Mouse (Mus musculus) heart, embryonic 14.5 days (tissue): ENCODE measurements at regions not wholly inside any gene's neighbourhood (a gene's known extent, or its start where the extent isn't known, plus 50 kb on each side); places are given as distances from the start of the nearest gene placed in this dataset.
A peak's percentile ranks its signal among the peaks of the same experiment; 100 is the strongest.

ENCODE experiments used
- ATAC-seq: fragments of 200-750 bp; cut with Nextera tagmentation; 2 replicates; pipeline ENCODE4 v1.8.0; 2017; ENCODE audit warnings: low read depth, moderate TSS enrichment; ENCODE audit not compliant: insufficient number of reproducible peaks, insufficient read depth, low FRiP score
- H3K27ac ChIP-seq, 2 experiments: fragments of 200-500 bp in 1 of 2; fragments of 300-500 bp in 1 of 2; sonication (generic) in 1 of 2; replicated peaks in 1 of 2; 2 replicates each; pipeline ENCODE4 v1.5.1; 2012 to 2014; ENCODE audit warnings: low read depth in 2 of 2, low read length in 2 of 2, control low read depth in 1 of 2, mild to moderate bottlenecking in 1 of 2, mixed read lengths in 1 of 2; ENCODE audit not compliant: control insufficient read depth in 1 of 2, insufficient read depth in 1 of 2
- H3K27me3 ChIP-seq: fragments of 300-500 bp; sonication (generic); 2 replicates; pipeline ENCODE4 v1.6.1; 2014; ENCODE audit warnings: mild to moderate bottlenecking, low read length, control low read depth; ENCODE audit not compliant: control insufficient read depth, insufficient read depth
- H3K36me3 ChIP-seq: fragments of 300-500 bp; sonication (generic); 2 replicates; pipeline ENCODE4 v1.6.1; 2014; ENCODE audit warnings: mild to moderate bottlenecking, control low read depth, low read length, mixed read lengths; ENCODE audit not compliant: control insufficient read depth, insufficient read depth
- H3K4me1 ChIP-seq, 2 experiments: fragments of 200-500 bp in 1 of 2; fragments of 300-500 bp in 1 of 2; sonication (generic) in 1 of 2; 2 replicates each; pipeline ENCODE4 v1.6.1; 2012 to 2014; ENCODE audit warnings: low read length in 2 of 2, control low read depth in 1 of 2, mixed read lengths in 1 of 2; ENCODE audit not compliant: control insufficient read depth in 2 of 2, insufficient read depth in 2 of 2
- H3K4me2 ChIP-seq: fragments of 300-500 bp; sonication (generic); 2 replicates; pipeline ENCODE4 v1.6.1; 2014; ENCODE audit warnings: mild to moderate bottlenecking, low read length
- H3K4me3 ChIP-seq, 2 experiments: fragments of 200-500 bp in 1 of 2; fragments of 300-500 bp in 1 of 2; sonication (generic) in 1 of 2; 2 replicates each; pipeline ENCODE4 v1.5.1; 2012 to 2014; ENCODE audit warnings: low read length in 2 of 2, mild to moderate bottlenecking in 2 of 2, control low read depth in 1 of 2, low read depth in 1 of 2, moderate library complexity in 1 of 2; ENCODE audit not compliant: control insufficient read depth in 1 of 2, insufficient read depth in 1 of 2
- H3K9ac ChIP-seq: fragments of 300-500 bp; sonication (generic); 2 replicates; pipeline ENCODE4 v1.6.1; 2014; ENCODE audit warnings: mild to moderate bottlenecking, low read length
- H3K9me3 ChIP-seq: fragments of 300-500 bp; sonication (generic); 2 replicates; pipeline ENCODE4 v1.6.1; 2016; ENCODE audit warnings: low read length, control low read depth; ENCODE audit not compliant: control insufficient read depth
- WGBS: fragments of 180-500 bp; shearing (Covaris S2); extraction: QIAGEN DNeasy Blood & Tissue Kit; methylation state at CpG from one replicate; pipeline ENCODE4 v1.1.7; 2014; 5-methylcytosine and 5-hydroxymethylcytosine counted together

- H3K9me3 ChIP-seq = no peaks in the 10 kb centered on the region
- no peak for ATAC-seq
- no peak overlapping the region for H3K4me3 ChIP-seq
- H3K4me2 ChIP-seq = no peak overlapping the region
- WGBS = 68% methylated on average over 4 of the region's 4 CpGs
- H3K27ac ChIP-seq = no peak overlapping the region
- H3K9ac ChIP-seq = no peak overlapping the region
- peaks cover 4 to 5% of the 10 kb centered on the region in 2 experiments; a peak in 3 of 4 replicates for H3K4me1 ChIP-seq
- H3K27me3 ChIP-seq = no peaks in the 10 kb centered on the region
- H3K36me3 ChIP-seq = no peaks in the 10 kb centered on the region
These were observed 277.5 kb downstream of the Cog6 start for GRCm38 (mm10) chr3:52739526-52739925.

- Histone ChIP-seq H3K36me3 (no peaks in the 10 kb centered on the region), H3K4me2 (no peak overlapping the region), H3K27me3 (no peaks in the 10 kb centered on the region), H3K9ac (no peak overlapping the region), H3K27ac (no peak overlapping the region), H3K4me3 (no peak overlapping the region), H3K4me1 (no peaks in the 10 kb centered on the region; a peak in 1 of 4 replicates), H3K9me3 (no peaks in the 10 kb centered on the region)
- no peak for ATAC-seq
- 43% methylated on average over 5 of the region's 5 CpGs for WGBS
These were observed 278.7 kb downstream of the Cog6 start for GRCm38 (mm10) chr3:52738386-52738785.

GRCm38 (mm10) chr3:52735939-52736338 lies 281.1 kb downstream of the Cog6 start:
- H3K4me3 ChIP-seq = no peak overlapping the region
- WGBS = 89% methylated on average over 7 of the region's 7 CpGs
- H3K9me3 ChIP-seq = no peaks in the 10 kb centered on the region
- H3K9ac ChIP-seq = no peak overlapping the region
- no peak overlapping the region for H3K27ac ChIP-seq
- ATAC-seq = no peak
- H3K4me1 ChIP-seq = no peaks in the 10 kb centered on the region
- H3K27me3 ChIP-seq = no peaks in the 10 kb centered on the region
- no peak overlapping the region for H3K4me2 ChIP-seq
- no peaks in the 10 kb centered on the region for H3K36me3 ChIP-seq

- H3K36me3 ChIP-seq = no peaks in the 10 kb centered on the region
- H3K4me2 ChIP-seq = no peak overlapping the region
- no peaks in the 10 kb centered on the region for H3K27me3 ChIP-seq
- H3K4me1 ChIP-seq = peaks cover 0 to 5% of the 10 kb centered on the region in 2 experiments; a peak in 1 of 4 replicates
- no peak for ATAC-seq
- no peak overlapping the region for H3K27ac ChIP-seq
- H3K9me3 ChIP-seq = no peaks in the 10 kb centered on the region
- no peak overlapping the region for H3K9ac ChIP-seq
- no peak overlapping the region for H3K4me3 ChIP-seq
These were observed 285.1 kb downstream of the Cog6 start for GRCm38 (mm10) chr3:52731941-52732340.

- no peak for ATAC-seq
- H3K27ac ChIP-seq = no peak overlapping the region
- peaks cover 0 to 5% of the 10 kb centered on the region in 2 experiments; a peak in 1 of 4 replicates for H3K4me1 ChIP-seq
- H3K4me3 ChIP-seq = no peak overlapping the region
- no peaks in the 10 kb centered on the region for H3K27me3 ChIP-seq
- no peak overlapping the region for H3K4me2 ChIP-seq
- H3K36me3 ChIP-seq = no peaks in the 10 kb centered on the region
- H3K9ac ChIP-seq = no peak overlapping the region
- 87% methylated on average over 3 of the region's 3 CpGs for WGBS
- no peaks in the 10 kb centered on the region for H3K9me3 ChIP-seq
These were observed 285.5 kb downstream of the Cog6 start for GRCm38 (mm10) chr3:52731491-52731890.

- H3K27me3 ChIP-seq = no peaks in the 10 kb centered on the region
These were observed 287.3 kb downstream of the Cog6 start for GRCm38 (mm10) chr3:52729731-52730130.

GRCm38 (mm10) chr3:52728860-52729259 lies 288.2 kb downstream of the Cog6 start:
- 40% methylated on average over 6 of the region's 6 CpGs for WGBS

More at GRCm38 (mm10) chr3:52729731-52730130, 287.3 kb downstream of the Cog6 start:
- Histone ChIP-seq H3K9ac (no peak overlapping the region), H3K4me1 (peaks cover 0 to 5% of the 10 kb centered on the region in 2 experiments; a peak in 1 of 4 replicates), H3K27ac (no peak overlapping the region), H3K4me3 (no peak overlapping the region), H3K36me3 (no peaks in the 10 kb centered on the region), H3K9me3 (no peaks in the 10 kb centered on the region), H3K4me2 (no peak overlapping the region)
- 84% methylated on average over 3 of the region's 3 CpGs for WGBS
- no peak for ATAC-seq

GRCm38 (mm10) chr3:52728426-52728825 lies 288.6 kb downstream of the Cog6 start:
- Histone ChIP-seq H3K4me2 (no peak overlapping the region), H3K9ac (no peak overlapping the region), H3K4me1 (peaks cover 0 to 5% of the 10 kb centered on the region in 2 experiments; a peak in 1 of 4 replicates), H3K4me3 (no peak overlapping the region), H3K9me3 (no peaks in the 10 kb centered on the region), H3K27ac (no peak overlapping the region), H3K36me3 (no peaks in the 10 kb centered on the region), H3K27me3 (no peaks in the 10 kb centered on the region)
- 84% methylated on average over 5 of the region's 5 CpGs for WGBS
- no peak for ATAC-seq

More at GRCm38 (mm10) chr3:52728860-52729259, 288.2 kb downstream of the Cog6 start:
- Histone ChIP-seq H3K27ac (no peak overlapping the region), H3K4me1 (peaks cover 0 to 5% of the 10 kb centered on the region in 2 experiments; a peak in 1 of 4 replicates), H3K9me3 (no peaks in the 10 kb centered on the region), H3K9ac (no peak overlapping the region), H3K36me3 (no peaks in the 10 kb centered on the region), H3K4me2 (no peak overlapping the region), H3K27me3 (no peaks in the 10 kb centered on the region), H3K4me3 (no peak overlapping the region)
- peak; percentile 62; the same call in 1 of the 2 replicates for ATAC-seq
